Mouse (Mus musculus): ENCODE results near the gene 1700109H08Rik. TPM values are rescaled to one million over a fixed set of nuclear protein-coding genes. Genes with fewer than 3 reads are reported as not detected.
"Not testable (repeated sequence)": the region's sequence is repeated elsewhere in the genome, so short reads cannot be mapped to it uniquely, and the experiment has no call there.

Gene 1700109H08Rik
- total RNA-seq, 2 experiments from 2014 or later: 4.9 to 7.6 TPM

DNA sequence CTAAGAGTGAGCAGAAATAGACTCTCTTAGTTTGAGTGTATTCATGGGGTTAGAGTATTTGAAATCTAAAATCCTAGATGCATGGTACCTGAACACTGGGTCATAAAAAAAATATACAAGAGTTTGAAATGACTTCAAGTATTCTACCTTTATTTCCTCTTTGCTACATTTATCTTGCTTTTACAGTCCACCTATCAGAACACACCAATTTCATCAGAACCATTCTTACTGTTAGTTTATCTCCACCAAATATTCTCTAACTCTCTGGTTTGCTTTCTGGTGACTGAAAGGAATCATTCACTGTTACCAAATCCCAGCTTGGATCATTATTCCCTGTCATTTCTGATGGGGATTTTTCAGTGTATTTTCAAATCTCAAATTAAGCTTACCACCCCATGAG, 25.8 kb downstream of the 1700109H08Rik start:
- no peak for DNase-seq (ENCODE audit: low spot score in 2 of 2)

DNA sequence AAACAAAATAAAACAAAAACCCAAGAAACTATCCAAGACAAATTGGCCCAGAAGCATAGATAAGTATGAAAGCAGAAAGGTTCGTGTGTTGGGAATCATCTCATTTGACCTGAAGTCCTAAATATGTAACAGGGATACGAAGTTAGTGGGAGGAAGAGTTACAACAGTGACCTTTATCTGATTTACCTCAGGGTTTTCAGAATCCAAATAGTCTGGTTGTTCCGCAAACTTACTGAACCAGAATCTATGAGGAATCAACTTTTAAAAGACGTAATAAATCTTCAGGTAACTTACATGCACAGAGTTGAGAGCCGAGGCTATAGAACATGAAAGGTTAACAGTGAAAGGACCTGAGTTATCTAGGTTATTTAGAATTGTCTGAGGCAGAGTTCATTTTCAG, 27.4 kb downstream of the 1700109H08Rik start:
- DNase-seq (ENCODE audit: low spot score in 2 of 2): no peak

DNA sequence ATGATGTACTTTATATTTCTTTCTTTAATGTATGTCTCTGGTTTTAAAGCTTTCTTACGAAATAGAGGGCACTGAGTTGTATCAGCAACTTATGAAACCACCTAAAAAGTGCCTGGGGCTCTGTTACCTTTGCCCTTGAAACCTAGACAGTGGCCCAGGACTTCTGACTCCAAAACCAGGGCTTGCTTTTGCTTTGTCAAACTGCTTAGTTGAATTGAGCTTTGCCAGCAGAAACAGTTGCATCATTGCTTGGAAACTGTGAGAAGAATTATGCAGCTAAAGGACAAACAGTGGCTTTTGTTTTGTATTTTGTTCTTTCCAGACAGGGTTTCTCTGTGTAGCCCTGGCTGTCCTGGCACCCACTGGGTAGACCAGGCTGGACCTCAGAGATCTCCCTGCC, 28.9 kb downstream of the 1700109H08Rik start:
- DNase-seq (ENCODE audit: low spot score in 2 of 2): no peak

DNA sequence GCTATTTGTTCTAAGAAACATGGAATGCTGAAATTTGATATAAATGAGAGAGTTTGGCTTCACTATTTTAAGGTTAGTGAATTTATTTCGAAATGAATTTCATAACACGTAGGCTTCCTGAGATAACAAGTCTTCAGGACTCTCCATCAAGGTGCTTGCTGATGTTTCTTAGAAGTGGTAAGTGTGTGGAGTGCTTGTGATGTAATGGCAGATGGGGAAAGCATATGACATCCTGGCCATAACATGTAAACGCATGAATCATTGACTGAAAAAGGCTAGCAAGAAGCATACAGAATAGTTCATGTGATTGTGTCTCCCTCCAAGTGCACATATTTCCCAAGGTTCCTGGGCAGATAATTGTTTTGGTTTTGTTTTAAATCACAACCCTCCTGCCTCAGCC, 29.4 kb downstream of the 1700109H08Rik start:
- DNase-seq (ENCODE audit: low spot score in 2 of 2): no peak

DNA sequence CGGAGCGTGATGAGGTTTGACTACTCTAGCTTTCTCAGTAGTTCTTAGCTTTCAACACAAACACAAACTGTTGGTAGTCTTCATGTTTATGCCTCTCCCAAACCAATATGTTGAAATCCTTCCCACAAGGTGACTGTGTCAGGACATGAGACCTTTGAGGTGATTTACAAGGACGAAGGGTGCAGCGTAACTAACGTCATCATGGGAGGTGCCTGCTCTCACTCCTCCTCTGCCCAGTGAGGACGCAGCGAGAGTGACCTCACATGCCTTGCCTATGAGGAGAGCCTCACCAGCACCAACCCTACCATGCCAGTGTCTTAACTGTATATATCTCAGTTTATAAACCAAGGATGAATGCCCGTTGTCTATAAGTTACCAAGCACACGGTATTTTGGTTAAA, 35.7 kb downstream of the 1700109H08Rik start:
- no peak for DNase-seq (ENCODE audit: low spot score in 2 of 2)

GRCm38 (mm10) chr5:3609241-3609640, 37.9 kb downstream of the 1700109H08Rik start:
- no peak for DNase-seq (ENCODE audit: low spot score in 2 of 2)

- DNase-seq (ENCODE audit: low spot score in 2 of 2): not testable (repeated sequence)
These were observed 40.5 kb downstream of the 1700109H08Rik start for GRCm38 (mm10) chr5:3611835-3612234.

- no peak for DNase-seq (ENCODE audit: low spot score in 2 of 2)
These were observed 49.1 kb downstream of the 1700109H08Rik start for GRCm38 (mm10) chr5:3620486-3620885.

DNA sequence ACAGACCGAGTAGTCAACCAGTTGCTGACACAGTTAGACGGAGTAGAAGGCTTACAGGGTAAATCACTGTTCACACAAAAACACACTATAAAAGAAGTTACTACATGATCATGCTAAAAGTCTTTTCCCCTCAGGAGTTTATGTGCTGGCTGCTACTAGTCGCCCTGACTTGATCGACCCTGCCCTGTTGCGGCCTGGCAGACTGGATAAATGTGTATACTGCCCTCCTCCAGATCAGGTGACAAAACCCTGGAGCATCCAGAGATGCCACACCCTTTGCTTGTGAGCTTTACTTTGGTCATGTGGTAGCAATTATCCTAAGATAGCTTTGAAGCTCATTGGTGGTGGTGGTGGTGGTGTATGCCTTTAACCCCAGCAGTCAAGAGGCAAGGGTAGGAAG, 58.7 kb downstream of the 1700109H08Rik start:
- no peak for DNase-seq (ENCODE audit: low spot score in 2 of 2)

DNA sequence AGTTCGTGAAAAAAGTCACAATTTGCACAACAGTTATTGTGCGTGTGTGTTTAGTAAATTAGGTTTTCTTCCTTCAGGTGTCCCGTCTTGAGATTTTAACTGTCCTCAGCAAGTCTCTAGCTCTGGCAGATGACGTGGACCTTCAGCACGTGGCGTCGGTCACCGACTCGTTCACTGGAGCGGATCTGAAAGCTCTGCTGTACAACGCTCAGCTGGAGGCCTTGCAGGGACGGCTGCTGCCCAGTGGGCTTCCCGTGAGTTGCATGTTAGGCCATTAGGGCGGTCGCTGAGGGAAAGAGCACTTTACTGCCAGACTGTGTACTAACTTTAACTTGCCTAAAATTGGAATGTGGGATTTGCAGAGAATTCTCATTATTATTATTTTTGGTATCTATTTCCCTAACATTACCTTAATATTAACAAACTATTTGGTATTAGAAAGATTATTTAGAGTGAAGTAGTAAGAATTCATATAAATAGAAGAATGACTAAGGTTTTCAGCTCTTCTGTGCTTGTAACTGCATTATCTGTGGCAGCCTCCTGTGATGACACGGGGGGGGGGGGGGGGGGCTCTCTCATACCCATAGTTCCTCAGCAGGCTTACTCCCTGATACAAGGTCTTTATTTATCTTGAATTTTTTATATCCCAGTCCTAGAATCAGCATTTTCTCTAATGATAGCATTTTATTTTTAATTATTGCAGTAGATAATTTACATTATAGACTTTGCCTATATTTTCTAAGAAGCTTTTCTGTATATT, 60.3 kb downstream of the 1700109H08Rik start:
- DNase-seq (ENCODE audit: low spot score in 2 of 2): no peak

- no peak for DNase-seq (ENCODE audit: low spot score in 2 of 2)
These were observed 60.9 kb downstream of the 1700109H08Rik start for GRCm38 (mm10) chr5:3632285-3632684.

DNA sequence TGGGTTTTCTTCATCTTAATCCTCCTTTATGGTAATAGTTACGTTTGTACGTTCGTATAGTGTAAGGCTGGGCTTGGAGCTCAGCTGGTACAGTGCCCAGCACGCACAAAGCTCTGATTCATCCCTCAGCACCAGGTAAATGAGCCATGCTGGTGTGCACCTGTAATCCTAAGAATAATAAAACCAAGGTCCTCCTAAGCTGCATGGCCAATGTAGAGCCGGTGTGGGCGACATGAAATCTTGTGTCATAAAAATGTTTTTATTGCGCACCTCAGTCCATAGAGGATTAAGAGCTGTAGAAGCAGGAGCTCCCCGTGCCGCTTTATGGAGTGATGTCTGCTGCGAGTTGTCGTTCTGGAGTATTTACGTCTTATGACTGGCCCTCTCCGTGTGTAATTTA, 61.9 kb downstream of the 1700109H08Rik start:
- no peak for DNase-seq (ENCODE audit: low spot score in 2 of 2)

DNA sequence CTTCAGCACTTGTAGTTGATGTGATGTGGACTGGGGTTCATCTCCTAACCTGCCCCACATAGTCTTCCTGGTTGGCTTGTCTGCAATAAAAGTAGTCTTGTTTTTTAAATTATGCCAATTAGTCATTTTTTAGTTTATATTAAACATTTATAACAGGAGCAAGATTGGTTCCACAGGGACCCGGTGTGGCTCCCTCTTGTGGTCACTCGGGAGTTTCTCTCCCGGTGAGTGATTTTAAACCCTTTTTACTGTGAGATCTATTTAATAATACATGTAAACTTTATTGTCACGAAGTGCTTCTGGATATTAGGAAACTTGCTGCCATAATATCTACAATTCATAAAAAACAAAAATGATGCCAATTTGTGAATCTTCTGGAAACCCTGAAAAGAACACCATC, 62.6 kb downstream of the 1700109H08Rik start:
- DNase-seq (ENCODE audit: low spot score in 2 of 2): no peak

Other genes starting within 250 kb of the 1700109H08Rik start
- 1 to 10 TPM; 7.6 to 7.9 TPM for gene Cdk6, start 230.1 kb upstream of the 1700109H08Rik start, total RNA-seq (2021)
- 10 to 100 TPM; 43.5 to 46.2 TPM for gene Fam133b, start 27.7 kb upstream of the 1700109H08Rik start, total RNA-seq (2021)
- 10 to 100 TPM; 22.6 to 26.6 TPM for gene Pex1, start 24.5 kb downstream of the 1700109H08Rik start, total RNA-seq (2021)
- gene Rbm48, start 25.0 kb downstream of the 1700109H08Rik start, total RNA-seq (2021): 10 to 100 TPM; 12.9 to 13.0 TPM
- gene Tmbim7, start 79.6 kb downstream of the 1700109H08Rik start, total RNA-seq (2021): not detected
- 100 to 1,000 TPM; 109 to 114 TPM for gene Gatad1, start 85.6 kb downstream of the 1700109H08Rik start, total RNA-seq (2021)
- 10 to 100 TPM; 69.8 to 72.1 TPM for gene Ankib1, start 231.4 kb downstream of the 1700109H08Rik start, total RNA-seq (2021)
- gene Krit1, start 231.6 kb downstream of the 1700109H08Rik start, total RNA-seq (2021): 10 to 100 TPM; 45.2 to 47.1 TPM

Data from layer of hippocampus, postnatal 14 days (tissue).